Mouse (Mus musculus): ENCODE measurements around the gene Invs.

DNA sequence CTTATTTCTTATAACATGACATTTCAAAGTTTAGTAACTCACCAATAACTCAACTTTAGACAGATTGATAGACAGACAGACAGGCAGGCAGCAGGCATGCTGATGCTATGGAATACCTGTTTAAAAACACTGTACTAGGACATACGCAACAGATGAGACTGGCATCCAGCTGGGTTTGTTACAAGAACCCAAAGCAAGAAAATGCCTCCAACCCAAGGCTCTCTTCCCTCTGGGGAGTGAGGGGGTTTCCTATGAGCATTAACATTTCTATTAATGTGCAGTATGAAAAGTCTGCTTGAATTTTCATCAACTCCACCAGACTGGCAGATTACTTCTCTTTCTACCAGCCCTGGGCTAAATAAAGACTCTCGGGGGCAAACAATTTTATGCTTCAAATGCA lies 35.3 kb upstream of the Invs start:
- TF ChIP-seq CTCF (IDR thresholded peaks at IDR 0.05; ENCODE audit: low read depth) (no peak), EP300 (optimal IDR thresholded peaks at IDR 0.05) (no peak)

Data from stomach, postnatal 0 days (tissue).